Mouse (Mus musculus) c-Kit-positive CD71-negative TER-119-negative erythroid progenitor cells, embryonic 14.5 days (primary cell): ENCODE measurements around the gene Fndc9.

Experiments used
- DNase-seq: peaks from one replicate; pipeline ENCODE4 v3.0.0-alpha.2; 2013; ENCODE audit warnings: low read depth

Gene Fndc9

DNA sequence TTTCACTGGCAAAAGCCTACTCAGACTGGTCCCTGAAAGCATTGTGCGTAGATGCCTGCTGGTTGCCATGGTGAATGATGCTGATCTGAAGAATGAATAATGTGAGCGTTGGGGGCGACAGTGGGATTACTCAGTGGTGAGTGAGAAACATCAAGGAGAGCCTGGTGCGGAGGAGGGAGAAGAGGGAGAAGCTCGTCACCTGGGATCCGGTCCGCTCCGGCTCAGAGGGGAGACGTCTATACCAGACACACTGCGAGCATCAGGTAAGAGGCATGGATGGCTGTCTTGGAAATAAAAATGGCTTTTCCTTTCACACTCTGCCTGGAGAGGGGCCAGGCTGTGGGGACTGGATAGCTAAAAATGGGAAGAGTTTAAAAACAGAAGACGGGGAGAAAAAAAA is at the start of gene Fndc9:
Fndc9 (plus strand) TSS at position 198 of the 400 bp plus-strand sequence.
- no peak for DNase-seq

DNA sequence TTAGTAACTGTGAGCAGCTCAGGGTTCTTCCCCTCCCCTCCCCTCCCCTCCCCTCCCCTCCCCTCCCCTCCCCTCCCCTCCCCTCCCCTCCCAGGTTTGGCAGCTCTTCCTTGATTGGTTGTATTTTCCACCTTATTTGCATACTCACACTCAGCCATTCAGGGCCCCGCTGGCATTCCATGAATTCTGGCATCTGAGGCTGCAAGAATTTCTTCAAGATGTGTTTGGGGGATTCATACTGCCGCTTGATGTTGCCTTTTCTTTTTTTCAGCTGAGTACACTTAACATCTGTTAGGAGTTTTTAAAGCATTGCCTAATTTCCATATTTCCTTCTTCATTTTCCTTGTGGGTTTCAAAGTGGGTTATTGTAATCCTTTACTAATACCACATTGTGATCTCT is 47.0 kb upstream of the Fndc9 start:
- no peak for DNase-seq

DNA sequence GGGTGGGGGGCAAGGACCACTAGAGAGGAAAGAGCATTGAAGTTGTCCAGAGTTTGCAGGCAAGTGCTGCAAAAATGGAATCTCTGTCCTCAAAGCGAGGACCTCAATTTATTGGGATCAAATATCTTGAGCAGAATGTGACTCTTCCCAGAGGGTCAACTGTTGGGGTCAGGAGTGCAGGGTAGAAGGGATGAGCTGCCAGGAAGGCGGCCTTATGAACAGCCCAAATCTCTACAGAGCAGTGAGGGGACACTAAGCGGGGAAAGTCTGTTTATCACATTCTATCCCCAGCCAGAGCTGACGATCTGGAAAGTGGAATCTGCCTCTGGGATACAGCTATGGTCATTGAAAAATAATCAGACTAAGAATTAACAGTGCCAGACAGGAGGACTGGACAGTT is 41.2 kb upstream of the Fndc9 start:
- DNase-seq = no peak

DNA sequence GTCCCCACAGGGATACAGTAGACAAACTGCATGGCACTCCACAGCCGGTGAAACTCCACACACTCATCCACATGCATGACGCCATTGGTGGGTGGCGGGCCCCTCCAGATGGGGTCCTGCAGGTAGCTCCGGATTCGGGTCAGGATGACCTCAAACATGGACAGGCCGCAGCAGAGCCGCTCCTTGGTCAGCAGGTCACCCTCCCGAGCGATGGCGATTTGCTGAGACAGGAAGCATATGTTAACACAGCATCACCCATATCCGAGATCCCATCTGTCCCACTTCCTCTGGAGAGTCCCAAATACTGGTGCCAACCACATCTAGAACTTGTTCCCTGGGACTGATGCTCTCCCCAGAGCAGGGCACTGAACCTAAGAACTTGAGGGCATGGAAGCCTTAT is 34.7 kb upstream of the Fndc9 start:
- no peak for DNase-seq

DNA sequence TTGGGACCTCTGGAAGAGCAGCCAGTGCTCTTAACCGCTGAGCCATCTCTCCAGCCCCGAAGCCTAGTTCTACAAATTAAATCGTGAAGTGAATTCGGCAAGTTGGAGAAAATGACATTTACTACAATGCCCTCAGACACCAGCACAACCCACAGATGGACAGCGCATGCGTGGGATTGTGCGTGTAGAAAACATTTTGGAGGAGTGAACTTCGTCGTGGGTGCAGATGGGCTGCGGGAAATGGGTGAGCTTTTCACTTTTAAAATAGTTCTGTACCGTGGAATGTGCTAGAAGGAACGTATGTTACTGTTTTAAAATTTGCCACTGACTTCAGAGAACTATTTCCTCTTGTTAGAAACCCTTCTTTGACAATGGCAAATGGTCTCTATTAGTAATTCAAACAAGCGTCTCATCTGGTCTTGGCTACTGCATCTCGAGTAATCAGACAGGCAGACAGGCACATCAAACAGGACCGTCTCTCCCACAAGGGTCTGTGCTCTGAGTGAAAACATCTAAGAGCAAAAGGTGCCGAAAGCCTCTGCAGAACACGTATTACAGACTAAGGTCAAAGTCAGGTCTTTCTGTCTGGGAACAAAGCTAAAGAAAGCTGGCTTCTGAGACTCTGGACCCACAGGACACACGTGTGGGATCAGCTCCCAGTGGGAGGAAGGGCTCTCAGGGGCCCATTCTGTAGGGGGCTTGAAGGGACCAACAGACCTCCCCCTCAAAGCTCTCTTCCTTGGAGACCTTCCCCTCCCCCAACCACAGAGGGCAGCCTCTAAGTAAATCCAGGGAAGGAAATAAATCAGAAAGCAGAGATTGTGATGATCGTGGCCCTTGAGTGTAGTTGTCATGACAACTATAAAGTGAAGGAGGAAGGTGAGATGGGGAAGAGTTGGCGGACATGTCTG is 33.4 kb upstream of the Fndc9 start:
- DNase-seq = no peak

DNA sequence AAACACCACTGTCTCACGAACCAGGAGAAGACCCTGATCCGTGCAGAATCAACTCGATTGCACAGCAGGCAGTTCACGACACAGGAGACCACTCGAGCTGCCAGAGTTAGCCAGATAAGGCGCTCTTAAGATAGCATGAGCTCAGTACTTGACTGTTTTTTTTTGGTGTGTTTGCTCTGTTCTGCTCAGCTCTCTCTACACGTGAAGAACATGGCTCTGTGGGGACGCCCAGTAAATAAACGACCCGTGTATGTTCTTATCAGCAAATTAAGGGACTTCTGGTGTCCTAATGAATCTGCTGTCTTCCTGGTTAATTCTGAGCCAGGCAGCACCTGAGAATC is 32.8 kb upstream of the Fndc9 start:
- DNase-seq = no peak

DNA sequence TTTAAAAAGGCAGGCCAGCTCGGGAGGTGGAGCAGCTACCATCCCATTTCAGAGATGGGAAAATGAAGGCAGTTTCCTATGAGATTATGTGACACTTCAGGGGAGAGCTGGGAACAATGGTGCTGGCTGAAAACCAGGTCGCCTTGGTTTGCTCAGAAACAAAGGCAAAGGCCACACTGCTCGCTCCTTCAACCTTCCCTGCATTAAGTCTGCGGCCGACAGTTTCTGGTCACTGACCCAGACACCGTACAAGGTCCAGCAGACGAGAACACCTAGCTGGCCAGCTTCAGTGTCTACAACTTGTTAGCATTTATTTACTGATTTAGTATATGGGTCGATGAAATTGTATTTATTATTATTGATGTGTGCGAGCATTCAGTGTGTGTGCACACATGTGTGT is 30.5 kb upstream of the Fndc9 start:
- no peak for DNase-seq

DNA sequence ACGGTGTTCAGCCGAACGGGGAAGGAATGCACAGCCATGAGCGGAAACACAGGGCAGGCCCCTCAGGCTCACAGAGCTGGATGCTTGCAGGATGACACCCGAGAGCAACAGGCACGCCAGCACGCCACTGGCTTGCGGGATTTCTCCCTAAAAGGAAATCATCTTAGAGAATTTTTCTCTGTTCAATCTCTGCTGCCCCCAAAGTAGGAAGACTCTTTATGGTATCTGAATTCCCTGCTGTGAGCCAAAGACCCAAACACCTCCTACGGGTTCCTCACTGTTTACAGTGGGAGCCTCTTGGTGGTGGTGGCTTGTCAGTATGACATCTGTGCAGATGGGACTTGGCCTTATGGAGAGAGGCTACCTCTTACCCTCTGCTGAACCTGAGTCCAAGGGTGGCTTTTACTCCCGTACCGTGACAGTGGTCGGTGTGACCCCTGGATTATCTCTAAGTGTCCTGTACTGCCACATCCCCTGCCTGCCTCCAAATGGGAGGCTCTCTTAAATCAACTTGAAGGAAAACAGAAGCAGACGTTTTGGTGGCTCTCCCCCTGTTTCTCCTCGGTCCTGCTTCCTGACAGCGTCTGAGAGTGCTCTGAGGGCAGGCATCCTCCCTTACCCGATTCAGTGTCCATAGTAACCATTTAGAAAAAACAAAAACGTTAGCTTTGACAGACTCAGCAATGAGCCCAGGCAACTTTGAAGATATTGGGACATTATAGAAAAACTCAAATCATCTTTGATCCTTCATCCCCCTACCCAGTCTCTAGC is 29.5 kb upstream of the Fndc9 start:
- no peak for DNase-seq

DNA sequence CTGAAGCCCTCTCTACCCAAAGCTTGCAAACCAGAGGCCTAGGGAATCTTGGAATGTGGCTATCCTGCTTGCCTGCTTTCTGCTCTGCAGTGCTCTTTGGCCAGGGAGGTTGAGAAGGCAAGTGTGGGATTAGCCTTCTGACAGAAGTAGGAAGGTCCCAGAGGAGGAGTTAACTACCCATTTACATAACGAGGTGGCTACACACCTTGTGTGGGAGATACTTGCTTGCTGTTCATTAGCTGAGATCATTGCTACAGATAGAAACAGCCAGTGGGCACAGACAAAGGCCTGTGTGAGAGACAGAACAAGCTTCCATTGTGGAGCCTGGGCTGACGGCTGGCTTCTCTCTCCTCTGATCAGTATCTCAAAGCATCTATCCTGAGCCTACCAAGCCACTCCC is 25.4 kb upstream of the Fndc9 start:
- no peak for DNase-seq

DNA sequence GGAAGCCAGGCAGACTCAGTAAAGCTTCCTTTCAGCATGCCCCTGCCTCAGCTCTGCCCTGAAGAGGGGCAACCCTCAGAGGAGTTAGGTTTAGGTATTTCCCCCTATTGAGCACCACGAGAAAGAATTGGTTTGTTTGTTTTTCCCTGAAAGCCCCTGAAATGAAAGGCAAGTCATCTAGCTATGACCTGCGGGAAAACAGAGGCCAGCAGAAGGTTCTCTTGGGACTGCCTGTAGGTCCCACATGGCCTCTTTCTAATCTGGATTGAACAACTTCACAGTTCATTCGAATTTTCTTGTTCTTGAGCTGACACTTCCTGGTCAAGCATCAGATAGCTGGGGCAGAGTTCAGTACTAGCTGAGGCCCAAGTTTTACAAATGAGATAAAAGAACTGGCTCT is 23.5 kb upstream of the Fndc9 start:
- DNase-seq = no peak

DNA sequence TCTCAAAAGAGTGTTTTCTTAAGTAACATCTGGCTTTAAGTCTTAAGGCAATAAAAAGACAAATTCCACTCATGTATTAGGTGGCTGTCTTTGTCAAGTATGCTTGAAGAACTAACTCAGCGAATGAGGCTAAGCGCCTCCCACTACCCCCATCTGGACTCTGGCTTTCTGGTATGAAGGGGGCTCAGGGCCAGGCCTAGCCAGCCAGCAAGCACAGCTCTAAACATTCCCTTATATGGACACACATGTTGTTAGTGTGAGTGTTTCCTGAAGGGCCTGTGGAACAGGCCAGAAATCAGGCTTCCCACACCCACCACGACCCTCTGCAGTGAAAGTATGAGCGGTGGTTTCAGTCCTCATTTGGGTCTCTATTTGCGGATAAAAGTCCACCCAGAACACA is 21.5 kb upstream of the Fndc9 start:
- no peak for DNase-seq

DNA sequence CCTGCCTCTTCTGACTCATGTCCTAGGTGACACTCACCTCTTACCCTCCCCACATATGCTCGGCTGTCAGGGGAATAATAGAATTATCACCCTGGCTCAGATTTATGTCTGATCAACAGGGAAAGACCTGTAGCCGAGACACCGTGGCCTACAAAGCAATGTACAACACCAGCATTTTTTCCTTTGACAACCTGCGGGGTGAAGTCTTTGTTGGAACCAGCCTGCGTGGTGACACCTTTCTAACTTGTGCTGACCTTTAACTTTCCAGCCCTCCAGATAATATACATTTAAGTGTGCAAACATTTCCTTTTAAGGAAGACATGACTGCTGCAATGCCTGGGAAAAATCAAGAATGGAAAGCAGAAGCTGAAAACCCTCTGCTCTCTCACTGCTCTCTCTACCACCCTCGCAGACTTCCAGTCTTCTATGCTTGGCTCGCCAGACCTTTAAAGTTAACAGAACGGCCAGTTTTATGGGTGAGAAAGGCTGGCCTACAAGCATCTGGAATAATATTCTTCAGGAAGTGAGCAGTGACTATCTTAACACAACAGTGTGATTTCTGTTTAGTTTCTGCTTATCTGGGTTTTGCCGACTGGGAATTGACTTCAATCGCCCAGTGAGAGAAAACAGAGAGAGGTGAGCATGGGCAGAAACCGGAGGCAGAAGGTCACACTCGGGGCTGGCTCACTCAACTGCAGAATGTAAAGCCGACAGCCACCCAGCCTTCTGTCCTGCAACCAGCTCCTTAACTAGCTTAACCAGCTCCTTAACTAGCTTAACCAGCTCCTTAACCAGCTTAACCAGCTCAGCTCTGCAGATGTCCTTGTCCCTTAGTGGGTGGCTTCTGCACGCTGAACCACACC is 20.7 kb upstream of the Fndc9 start:
- no peak for DNase-seq

DNA sequence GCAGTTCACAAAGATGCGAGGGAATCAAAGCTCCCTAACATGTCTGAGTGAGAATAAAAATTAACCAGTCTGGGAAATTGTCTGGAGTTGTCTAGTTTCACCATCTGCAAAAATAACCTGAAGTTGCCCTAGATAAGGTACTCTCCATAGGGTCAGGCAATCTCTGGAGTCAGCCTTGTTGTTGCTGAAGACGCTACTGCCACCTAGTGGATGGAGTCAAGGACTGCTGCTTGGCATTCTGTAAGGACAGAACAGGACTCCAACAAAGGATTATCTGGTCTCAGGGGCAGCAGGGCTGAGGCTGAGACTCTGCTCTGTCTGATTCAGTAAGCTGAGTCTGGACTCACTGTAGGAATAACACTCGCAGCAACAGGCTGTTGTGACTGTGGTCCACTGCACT is 20.0 kb upstream of the Fndc9 start:
- peak; percentile 73 for DNase-seq

DNA sequence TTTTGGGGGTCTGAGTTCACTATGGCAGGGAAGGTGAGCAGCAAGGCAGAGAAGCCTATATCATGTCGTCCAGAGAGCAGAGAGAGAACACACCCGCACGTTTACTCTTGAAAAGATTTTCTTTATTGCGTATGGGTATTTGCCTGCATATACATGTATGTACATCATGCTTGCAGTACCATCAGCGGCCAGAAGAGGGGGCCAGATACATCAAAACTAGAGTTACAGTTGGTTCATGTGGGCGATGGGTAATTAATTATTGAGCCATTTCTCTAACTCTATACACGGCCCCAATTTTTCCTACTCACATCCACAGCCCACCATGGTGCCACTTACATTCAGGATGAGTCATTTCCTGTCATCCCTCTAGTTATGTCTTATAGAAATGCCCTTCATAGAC is 18.7 kb upstream of the Fndc9 start:
- peak; percentile 53 for DNase-seq

DNA sequence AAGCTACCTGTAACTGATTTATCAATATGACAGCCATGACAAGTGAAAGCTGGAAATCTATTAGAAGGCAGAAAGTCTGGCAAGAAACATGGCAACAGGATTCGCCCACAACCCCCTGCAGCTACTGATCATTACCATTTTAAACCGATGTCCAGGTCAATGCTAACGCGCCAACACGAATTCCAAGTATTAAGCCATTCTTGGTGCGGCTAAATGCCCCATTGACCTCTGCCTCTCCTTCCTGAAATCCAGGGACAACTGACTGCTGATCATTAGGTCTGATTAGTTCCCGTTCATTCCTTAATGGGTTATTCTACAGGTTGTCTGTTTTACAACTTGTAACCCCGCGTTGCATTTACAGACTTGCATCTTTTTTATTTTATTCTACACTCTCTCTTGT is 17.6 kb upstream of the Fndc9 start:
- DNase-seq = no peak

DNA sequence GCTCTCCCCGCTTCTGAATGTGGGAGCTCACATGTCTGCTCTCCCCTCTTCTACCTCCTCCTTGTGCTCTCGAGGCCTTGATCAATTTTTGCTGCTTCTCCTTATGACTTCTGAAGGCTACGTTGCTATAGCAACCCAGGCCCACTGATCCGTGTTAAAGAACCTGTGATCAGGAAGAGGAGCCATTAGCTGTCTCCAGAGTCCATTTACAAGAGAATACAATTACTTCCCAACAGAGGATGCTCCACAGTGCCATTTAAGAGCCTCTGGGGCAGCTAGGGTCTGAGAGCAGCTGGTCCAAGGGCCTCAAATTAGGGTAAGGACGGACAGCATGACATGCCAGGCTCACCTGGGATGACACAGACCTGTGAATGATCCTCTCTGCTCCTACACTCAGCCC is 16.7 kb upstream of the Fndc9 start:
- DNase-seq = no peak

DNA sequence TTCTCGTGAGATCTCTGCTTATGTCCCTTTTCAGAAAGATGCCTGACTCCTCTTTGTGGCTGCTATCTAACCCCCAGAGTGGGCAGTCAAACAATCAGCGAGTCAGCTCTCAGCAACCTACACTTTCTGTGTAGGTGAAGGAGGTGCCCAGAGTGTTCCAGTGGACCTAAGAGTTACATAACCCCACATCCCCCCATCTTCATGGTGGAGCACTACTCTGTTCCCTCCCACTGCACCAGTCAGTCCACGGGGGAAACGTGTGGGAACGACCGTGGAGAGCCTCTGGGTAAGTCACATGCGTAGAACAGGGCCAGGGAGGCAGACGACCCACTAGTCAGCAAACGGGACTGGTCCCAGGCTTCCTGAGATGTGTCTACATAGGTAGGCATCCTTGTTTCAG is 16.0 kb upstream of the Fndc9 start:
- DNase-seq = no peak

DNA sequence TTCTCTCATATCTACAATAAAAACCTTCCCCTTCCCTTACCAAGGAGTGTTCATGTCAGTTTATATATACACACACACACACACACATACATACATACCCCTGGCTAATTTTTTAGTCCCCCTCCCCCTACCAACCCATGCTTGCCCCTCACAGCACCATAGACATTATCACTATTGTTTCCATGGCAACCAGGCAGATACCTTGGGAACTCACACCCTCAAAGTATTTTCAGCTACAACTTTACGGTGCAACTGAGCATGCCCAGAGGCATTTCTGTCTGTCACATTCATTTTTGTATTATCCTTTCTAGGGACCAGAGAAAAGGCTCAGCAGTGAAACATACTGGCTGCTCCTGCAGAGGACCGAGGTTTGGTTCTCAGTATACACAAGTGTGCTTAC is 15.1 kb upstream of the Fndc9 start:
- no peak for DNase-seq

DNA sequence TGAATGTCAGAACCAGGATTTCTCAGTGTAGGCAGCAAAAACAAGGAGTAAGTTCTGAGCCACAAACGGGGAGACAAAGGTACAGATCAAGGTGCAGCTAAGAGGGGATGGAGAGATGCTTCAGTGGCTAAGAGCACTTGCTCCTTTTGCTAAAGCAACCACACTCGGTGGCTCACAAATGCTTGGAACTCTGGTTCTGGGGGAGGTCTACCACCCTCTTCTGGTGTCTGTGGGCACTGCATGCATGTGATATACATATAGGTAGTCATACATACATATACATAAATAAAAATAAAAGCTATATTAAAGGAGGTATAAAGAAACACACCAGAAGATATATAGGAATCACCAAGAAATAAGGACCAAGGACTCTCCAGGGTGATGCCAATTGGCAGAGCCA is 11.8 kb upstream of the Fndc9 start:
- no peak for DNase-seq

DNA sequence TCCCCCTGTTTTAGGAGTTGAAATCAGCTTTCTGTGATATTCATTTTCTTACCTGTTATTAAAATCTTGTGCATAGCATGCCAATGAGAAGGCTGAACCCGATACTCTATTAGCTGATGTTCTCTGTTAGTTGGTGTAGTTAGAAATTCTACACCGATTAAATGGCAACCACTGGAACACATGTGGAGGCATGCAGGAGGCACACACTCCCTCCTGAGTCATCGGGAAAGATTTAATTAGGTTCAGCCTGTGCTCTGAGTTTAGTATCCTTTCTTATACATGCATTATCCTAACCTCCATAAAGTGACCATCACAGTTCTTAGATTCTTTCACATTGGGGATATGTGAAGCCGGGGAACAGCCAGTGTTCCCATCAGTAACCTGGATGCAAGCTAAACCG is 10.0 kb upstream of the Fndc9 start:
- no peak for DNase-seq

DNA sequence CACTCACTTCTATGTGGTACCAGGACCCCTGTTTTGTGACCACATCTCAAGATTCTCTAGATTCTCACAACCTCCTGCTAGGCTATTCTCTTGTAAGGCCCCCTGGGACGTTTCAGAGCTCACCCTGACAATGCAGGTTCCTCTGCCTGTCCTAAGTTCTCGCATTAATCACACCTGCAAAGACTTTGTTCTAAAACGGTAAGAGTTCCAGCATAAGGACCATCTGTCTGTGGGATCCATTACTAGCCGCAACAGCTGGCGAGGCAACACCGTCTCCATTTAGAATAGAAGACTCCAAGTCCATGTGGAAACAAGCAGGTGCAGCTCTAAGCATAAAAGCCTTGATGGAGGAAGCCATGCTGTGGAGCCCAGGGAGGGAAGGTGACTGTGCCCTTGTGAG is 5.1 kb upstream of the Fndc9 start:
- DNase-seq = no peak

DNA sequence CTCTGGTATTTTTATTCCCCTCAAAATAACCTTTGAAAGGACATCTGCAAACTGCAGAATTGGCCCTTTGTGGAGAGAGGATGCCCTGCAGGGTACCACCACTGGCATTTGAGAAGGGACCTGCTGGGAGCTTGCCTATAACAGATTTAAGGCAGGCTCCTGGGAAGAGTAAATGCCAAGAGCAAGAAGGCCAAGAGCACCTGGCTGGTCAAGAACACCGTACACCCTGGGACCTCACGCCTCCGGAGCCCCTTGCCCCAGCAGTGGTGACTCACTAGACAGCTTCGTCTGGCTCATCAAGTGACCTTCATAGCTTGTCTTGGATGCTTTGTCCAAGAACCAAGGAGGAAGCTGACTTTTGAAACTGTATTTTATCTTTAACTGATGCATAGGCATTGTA is 2.5 kb upstream of the Fndc9 start:
- DNase-seq = no peak

DNA sequence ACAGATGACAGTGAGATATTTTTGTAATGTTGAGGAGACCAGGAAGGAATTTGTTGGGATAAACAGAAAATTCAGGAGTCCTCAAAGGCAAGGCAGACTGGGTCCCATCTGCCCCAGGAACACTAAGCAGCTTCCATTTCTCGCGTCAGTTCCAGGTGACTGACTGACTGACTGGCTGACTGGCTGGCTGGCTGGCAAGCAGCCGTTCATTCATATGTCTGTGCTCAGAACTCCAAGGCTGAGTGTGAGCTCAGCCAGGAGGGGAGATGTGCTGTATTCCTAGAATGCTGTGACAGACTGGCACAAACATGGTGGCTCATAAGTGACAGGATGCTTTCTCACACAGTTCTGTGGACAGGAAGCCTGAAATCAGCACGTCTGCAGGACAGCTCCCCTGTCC is 1.4 kb upstream of the Fndc9 start:
- no peak for DNase-seq
